Comparison of ENCODE assay signal across 25 mouse cellular contexts in genomic region chr1:65103273-65103672, GRCm38 (mm10). TPM values are rescaled to one million over a fixed set of nuclear protein-coding genes. Genes with fewer than 3 reads are reported as not detected.
"Had no signal": no experiment of that assay in that cellular context is flagged by ENCODE, and none has a peak within 500 bp of the region (broad histone marks: within the 10 kb centered on the region; RNA-seq: fewer than 3 reads in every experiment).

TSS of gene Cryga (minus strand) at chr1:65103373.

- H3K9me3 ChIP-seq: liver, embryonic 15.5 days; lung, embryonic 15.5 days; midbrain, embryonic 10.5 days; neural tube, embryonic 13.5 days; neural tube, embryonic 15.5 days had no signal

- ATAC-seq: liver, postnatal 0 days; lung, postnatal 0 days; midbrain, embryonic 16.5 days had no signal

- DNase-seq: liver, postnatal 0 days; lung, adult 2 months; lung, postnatal 4 days; midbrain, embryonic 14.5 days; retina, postnatal 1 day; right cerebral cortex, adult 18-20 months; right cerebral cortex, postnatal 25 days; right cerebral cortex, postnatal 4 days; spleen, adult 18-20 months; thymus, adult 18-20 months; thymus, postnatal 14 days; thymus, postnatal 36 days had no signal

- H3K36me3 ChIP-seq: liver, embryonic 15.5 days; lung, embryonic 15.5 days; midbrain, embryonic 10.5 days; neural tube, embryonic 13.5 days; neural tube, embryonic 15.5 days had no signal

- H3K27me3 ChIP-seq: liver, embryonic 15.5 days; lung, embryonic 15.5 days; neural tube, embryonic 13.5 days; neural tube, embryonic 15.5 days had no signal

- H3K27ac ChIP-seq: liver, embryonic 15.5 days; lung, embryonic 15.5 days; midbrain, embryonic 10.5 days; neural tube, embryonic 13.5 days; neural tube, embryonic 15.5 days had no signal

- H3K4me3 ChIP-seq: liver, embryonic 15.5 days; lung, embryonic 15.5 days; midbrain, embryonic 10.5 days; myocyte; neural tube, embryonic 13.5 days; neural tube, embryonic 15.5 days had no signal

- H3K4me2 ChIP-seq: liver, embryonic 15.5 days; lung, embryonic 15.5 days; neural tube, embryonic 13.5 days; neural tube, embryonic 15.5 days had no signal

- H3K9ac ChIP-seq: liver, embryonic 15.5 days; liver, postnatal 0 days; lung, embryonic 15.5 days; neural tube, embryonic 13.5 days; neural tube, embryonic 15.5 days had no signal

- H3K4me1 ChIP-seq: liver, embryonic 15.5 days; lung, embryonic 15.5 days; midbrain, embryonic 10.5 days; neural tube, embryonic 13.5 days; neural tube, embryonic 15.5 days had no signal

RNA-seq across cellular contexts. Expression of gene Cryga, which starts in this region (rescaled TPM):
- polyA plus RNA-seq: liver, embryonic 15.5 days; liver, postnatal 0 days; lung, adult 2 months; lung, embryonic 15.5 days; lung, postnatal 0 days; midbrain, embryonic 10.5 days; midbrain, embryonic 14.5 days; midbrain, embryonic 16.5 days; myocyte; neural tube, embryonic 11.5 days; neural tube, embryonic 13.5 days; small intestine, adult 2 months; stomach, embryonic 14.5 days; stomach, embryonic 16.5 days; thymus, postnatal 0 days had no signal
